Mouse (Mus musculus) midbrain, postnatal 0 days (tissue): ENCODE results near the gene Scnn1b. TPM values are rescaled to one million over a fixed set of nuclear protein-coding genes. Genes with fewer than 3 reads are reported as not detected.

Experiments used
- ATAC-seq: fragments of 200-750 bp; cut with Nextera tagmentation; 2 replicates; pipeline ENCODE4 v1.8.0; 2017; ENCODE audit warnings: moderate number of reproducible peaks, mild to moderate bottlenecking, moderate TSS enrichment, moderate library complexity; ENCODE audit not compliant: low FRiP score
- DNase-seq: peaks from one replicate; pipeline ENCODE4 v3.0.0-alpha.2; 2015; ENCODE audit warnings: low spot score
- H3K27ac ChIP-seq: fragments of 300-500 bp; sonication (generic); 2 replicates; pipeline ENCODE4 v1.5.1; 2014; ENCODE audit warnings: low read depth, mild to moderate bottlenecking, low read length, mixed read lengths
- H3K27me3 ChIP-seq: fragments of 300-500 bp; sonication (generic); 2 replicates; pipeline ENCODE4 v1.6.1; 2014; ENCODE audit warnings: low read length, control low read depth, mixed read lengths; ENCODE audit not compliant: insufficient read depth
- H3K36me3 ChIP-seq: fragments of 300-500 bp; sonication (generic); 2 replicates; pipeline ENCODE4 v1.6.1; 2014; ENCODE audit warnings: low read length, control low read depth, mixed read lengths; ENCODE audit not compliant: insufficient read depth
- H3K4me1 ChIP-seq: fragments of 300-500 bp; sonication (generic); 2 replicates; pipeline ENCODE4 v1.6.1; 2014; ENCODE audit warnings: mild to moderate bottlenecking, control low read depth, antibody characterized with exemption, low read length, mixed read lengths; ENCODE audit not compliant: insufficient read depth
- H3K4me2 ChIP-seq: fragments of 300-500 bp; sonication (generic); 2 replicates; pipeline ENCODE4 v1.6.1; 2014; ENCODE audit warnings: low read depth, mild to moderate bottlenecking, low read length, mixed read lengths; ENCODE audit not compliant: poor library complexity, severe bottlenecking
- H3K4me3 ChIP-seq: fragments of 300-500 bp; sonication (generic); 2 replicates; pipeline ENCODE4 v1.5.1; 2014; ENCODE audit warnings: low read depth, mild to moderate bottlenecking, low read length, moderate library complexity
- H3K9ac ChIP-seq: fragments of 300-500 bp; sonication (generic); replicated peaks from 2 replicates; pipeline ENCODE4 v1.6.1; 2014; ENCODE audit warnings: mild to moderate bottlenecking, low read length, moderate library complexity, mixed read lengths; ENCODE audit not compliant: poor library complexity, severe bottlenecking
- H3K9me3 ChIP-seq: fragments of 300-500 bp; sonication (generic); 2 replicates; pipeline ENCODE4 v1.6.1; 2016; ENCODE audit warnings: low read length, control low read depth
- CTCF ChIP-seq: IDR thresholded peaks from 2 replicates; pipeline ENCODE4 v1.5.1; 2016; ENCODE audit warnings: antibody characterized with exemption, mild to moderate bottlenecking
- WGBS: fragments of 180-500 bp; shearing (Covaris S2); extraction: QIAGEN DNeasy Blood & Tissue Kit; methylation state at CpG from one replicate; pipeline ENCODE4 v1.1.7; 2014; 5-methylcytosine and 5-hydroxymethylcytosine counted together
- polyA plus RNA-seq: library from polyadenylated mRNA; unstranded; fragments of >200 nt; fragmentation: Nextera tagmentation; extraction: Ambion mirVana; gene quantifications from 2 replicates; pipeline ENCODE4 v1.2.1, GENCODE M21; 2015
- total RNA-seq: library from RNA; depleted of rRNA; stranded (reverse); fragments of >200 nt; gene quantifications from 2 replicates; pipeline ENCODE4 v1.2.3, GENCODE M21; 2014

Scnn1b gene
- total and polyA plus RNA-seq, 2 experiments from 2014 or later = 0.47 to 0.60 TPM

DNA sequence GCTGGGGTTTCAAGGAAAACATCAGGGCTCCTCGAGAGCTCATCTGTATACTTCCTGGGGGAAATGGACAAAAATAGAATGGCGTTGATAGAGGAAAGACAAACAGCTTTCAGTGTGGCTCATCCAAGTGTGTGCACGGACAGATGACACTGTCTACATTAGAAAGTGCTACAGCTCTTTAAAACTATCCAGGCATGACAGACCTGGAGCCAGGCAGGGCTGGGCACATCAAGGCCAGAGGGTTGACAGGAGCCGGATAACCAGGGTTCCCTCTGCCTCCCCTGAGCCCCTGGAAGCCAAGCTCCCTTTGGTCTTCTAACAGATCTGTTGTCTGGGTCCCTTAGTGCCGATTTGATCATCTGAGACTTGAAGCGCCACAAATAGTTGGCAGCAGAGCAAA lies 22.6 kb upstream of the Scnn1b start:
- no peak for TF ChIP-seq CTCF
- WGBS = 75% methylated on average over 6 of the region's 6 CpGs
- H3K9me3 ChIP-seq = no peaks in the 10 kb centered on the region

DNA sequence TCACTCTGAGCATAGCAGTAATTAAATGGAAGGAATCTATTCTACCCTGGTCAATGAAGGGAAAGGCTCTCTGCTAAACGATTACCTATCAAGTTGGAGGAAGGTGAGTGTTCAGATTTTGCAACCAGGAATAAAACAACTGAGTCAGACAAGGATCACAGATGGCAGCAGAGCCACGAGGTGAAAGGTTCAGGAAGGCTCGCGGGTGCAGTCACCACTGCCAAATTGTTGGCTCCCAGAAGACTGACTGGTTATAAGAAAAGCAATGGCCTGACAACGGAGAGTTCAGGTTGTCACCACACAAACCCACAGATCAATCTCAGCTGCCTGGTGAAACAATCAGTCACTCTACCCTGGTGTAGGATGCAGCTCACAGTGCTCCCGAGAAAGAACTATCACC lies 18.9 kb upstream of the Scnn1b start:
- H3K36me3 ChIP-seq = no peaks in the 10 kb centered on the region
- H3K9ac ChIP-seq = no peak overlapping the region
- no peak for ATAC-seq
- H3K27ac ChIP-seq = no peak overlapping the region
- no peaks in the 10 kb centered on the region for H3K4me1 ChIP-seq
- no peak for TF ChIP-seq CTCF
- no peaks in the 10 kb centered on the region for H3K27me3 ChIP-seq
- WGBS = 85% methylated on average over 6 of the region's 6 CpGs
- no peak overlapping the region for H3K4me2 ChIP-seq
- no peak overlapping the region for H3K4me3 ChIP-seq
- DNase-seq = no peak
- no peaks in the 10 kb centered on the region for H3K9me3 ChIP-seq

More for the DNA sequence above, 22.6 kb upstream of the Scnn1b start:
- Histone ChIP-seq H3K4me3 (no peak overlapping the region), H3K27me3 (no peaks in the 10 kb centered on the region), H3K4me1 (no peaks in the 10 kb centered on the region), H3K9ac (no peak overlapping the region), H3K4me2 (no peak overlapping the region), H3K27ac (no peak overlapping the region), H3K36me3 (no peaks in the 10 kb centered on the region)
- no peak for DNase-seq
- no peak for ATAC-seq

DNA sequence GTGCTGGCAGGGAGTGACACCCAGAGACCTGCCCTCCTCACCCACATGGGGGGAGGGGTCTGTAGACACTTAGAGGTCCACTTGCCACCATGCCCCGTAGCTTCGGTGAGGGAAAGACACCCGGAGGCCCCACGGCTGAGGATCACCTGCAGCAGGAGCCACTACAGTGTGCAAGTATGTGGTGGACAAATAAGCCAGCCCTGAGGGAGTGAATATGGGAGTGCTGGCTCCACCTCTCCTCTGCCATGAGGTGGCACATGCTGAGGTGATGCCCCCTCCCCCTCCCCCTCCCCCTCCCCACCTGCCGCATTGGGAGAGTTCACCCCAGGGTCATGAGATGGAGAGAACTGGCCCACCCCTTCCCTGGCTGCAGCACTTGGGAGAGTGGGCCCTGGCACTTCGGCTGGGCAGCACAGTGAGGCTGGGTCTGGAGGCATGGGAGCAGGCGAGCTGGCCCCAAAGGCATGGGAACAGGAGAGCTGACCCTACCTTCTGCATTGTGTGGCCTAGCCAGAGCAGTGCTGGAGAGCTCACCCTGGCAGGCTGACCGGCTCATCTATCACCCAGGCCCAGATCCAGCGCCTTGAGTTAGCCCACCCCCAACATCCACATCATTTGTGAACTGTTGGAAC lies 16.2 kb upstream of the Scnn1b start:
- TF ChIP-seq CTCF = no peak
- no peak; the same call in 1 of the 2 replicates for ATAC-seq
- 88% methylated on average over 8 of the region's 9 CpGs for WGBS
- no peaks in the 10 kb centered on the region for H3K27me3 ChIP-seq
- no peaks in the 10 kb centered on the region for H3K36me3 ChIP-seq
- no peaks in the 10 kb centered on the region for H3K4me1 ChIP-seq
- no peaks in the 10 kb centered on the region for H3K9me3 ChIP-seq
- no peak overlapping the region for H3K27ac ChIP-seq
- H3K4me2 ChIP-seq = no peak overlapping the region
- no peak overlapping the region for H3K4me3 ChIP-seq
- no peak overlapping the region for H3K9ac ChIP-seq
- DNase-seq = no peak

DNA sequence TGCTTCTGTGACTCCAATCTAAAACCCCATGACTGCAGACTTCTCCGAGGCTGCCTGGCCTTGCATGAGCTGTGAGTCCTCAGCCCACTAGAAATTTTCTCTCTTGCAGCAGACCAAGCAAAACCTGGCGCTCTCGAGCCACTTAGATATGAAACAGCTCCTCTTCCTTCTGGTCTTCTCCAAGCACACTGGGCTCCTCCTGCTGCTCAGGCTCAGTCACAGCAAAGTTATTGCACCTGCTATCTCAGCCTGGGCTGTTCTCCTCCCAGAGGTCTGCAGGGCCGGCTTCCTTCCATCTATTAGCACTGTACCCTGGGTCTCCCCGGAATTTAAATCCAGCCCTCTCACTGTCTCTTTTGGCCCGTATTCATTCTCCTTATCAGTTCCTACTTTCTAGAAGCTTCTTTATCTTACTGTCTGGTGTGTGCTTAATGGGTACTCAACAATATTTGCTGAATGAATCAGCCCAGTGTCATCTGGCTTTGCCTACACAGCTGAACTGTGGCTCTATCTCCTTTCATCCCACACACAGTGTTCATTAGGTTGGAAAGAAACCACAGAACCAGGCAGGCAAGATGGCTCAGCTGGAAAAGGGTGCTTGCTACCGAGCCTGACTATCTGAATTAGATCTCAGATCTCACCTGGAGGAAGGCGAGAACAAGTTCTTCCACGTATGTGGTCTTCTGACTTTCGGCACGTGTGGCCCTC lies 7.5 kb upstream of the Scnn1b start:
- Histone ChIP-seq H3K4me1 (no peaks in the 10 kb centered on the region), H3K27ac (no peak overlapping the region), H3K4me3 (no peak overlapping the region), H3K4me2 (no peak overlapping the region), H3K27me3 (0 out of 2 replicates have a peak, but pooled peaks cover 4% of the 10 kb centered on the region), H3K9me3 (no peaks in the 10 kb centered on the region), H3K9ac (no peak overlapping the region), H3K36me3 (no peaks in the 10 kb centered on the region)
- WGBS = 89% methylated on average over 11 of the region's 11 CpGs
- no peak for ATAC-seq
- peak; percentile 14 for DNase-seq
- no peak for TF ChIP-seq CTCF

DNA sequence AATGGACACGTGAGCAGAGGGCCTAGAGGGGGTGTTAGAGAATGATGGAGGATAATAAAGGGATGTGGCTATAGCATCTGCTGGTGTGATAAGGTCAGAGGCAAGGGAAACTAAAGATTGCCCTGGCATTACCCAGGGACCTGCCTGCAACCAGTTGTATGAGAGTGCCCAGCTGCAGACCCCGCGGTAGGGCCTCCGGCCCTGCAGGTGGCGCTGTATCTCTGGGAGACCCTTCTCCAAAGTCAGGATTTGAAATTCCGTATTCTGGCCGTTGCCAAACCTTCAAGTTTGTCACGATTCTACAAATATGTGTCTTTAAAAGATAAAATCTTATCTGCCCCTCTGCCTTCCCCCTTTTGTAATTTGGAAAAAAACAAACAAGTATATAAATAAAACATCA lies 5.9 kb upstream of the Scnn1b start:
- TF ChIP-seq CTCF = peak; percentile 7; the same call in 1 of the 2 replicates
- ATAC-seq (no peak), DNase-seq (no peak)
- Histone ChIP-seq H3K36me3 (no peaks in the 10 kb centered on the region), H3K4me1 (no peaks in the 10 kb centered on the region), H3K4me2 (no peak overlapping the region), H3K9me3 (no peaks in the 10 kb centered on the region), H3K27me3 (peaks cover 7% of the 10 kb centered on the region; the same call in 1 of the 2 replicates), H3K9ac (no peak overlapping the region), H3K4me3 (no peak overlapping the region), H3K27ac (no peak overlapping the region)
- 87% methylated on average over 8 of the region's 8 CpGs for WGBS

DNA sequence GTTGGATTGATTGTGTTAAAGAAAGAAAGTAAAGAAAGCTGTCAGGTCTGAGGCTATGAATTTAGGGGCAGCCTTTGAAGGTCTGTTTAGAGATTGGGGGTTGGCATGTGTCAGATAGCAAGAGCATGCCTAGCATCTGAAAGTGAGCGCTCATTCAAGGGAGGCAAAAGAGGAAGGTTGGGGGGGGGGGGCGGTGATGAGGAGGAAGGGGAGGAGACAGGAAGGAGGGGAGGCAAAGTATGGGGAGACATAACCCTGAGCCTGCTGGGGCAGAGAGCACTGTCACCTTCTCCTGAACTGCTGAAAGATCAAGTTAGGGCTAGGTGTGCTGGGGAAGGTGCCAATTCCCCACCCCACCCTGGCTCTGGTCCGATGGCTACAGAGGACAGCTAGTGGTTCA lies 6.8 kb downstream of the Scnn1b start:
- no peak for ATAC-seq
- no peak for TF ChIP-seq CTCF
- 82% methylated on average over 2 of the region's 3 CpGs for WGBS

More for the DNA sequence above, 6.8 kb downstream of the Scnn1b start:
- H3K27ac ChIP-seq = no peak overlapping the region
- no peak for DNase-seq
- H3K27me3 ChIP-seq = no peaks in the 10 kb centered on the region
- H3K9ac ChIP-seq = no peak overlapping the region
- no peaks in the 10 kb centered on the region for H3K9me3 ChIP-seq
- no peaks in the 10 kb centered on the region for H3K4me1 ChIP-seq
- H3K4me2 ChIP-seq = no peak overlapping the region
- H3K4me3 ChIP-seq = no peak overlapping the region
- no peaks in the 10 kb centered on the region for H3K36me3 ChIP-seq
